Mouse (Mus musculus) erythroblast, embryonic 14.5 days (primary cell): ENCODE results near the gene Il18. TPM values are rescaled to one million over a fixed set of nuclear protein-coding genes. Genes with fewer than 3 reads are reported as not detected.
"Not testable (repeated sequence)": the region's sequence is repeated elsewhere in the genome, so short reads cannot be mapped to it uniquely, and the experiment has no call there.

ENCODE experiments used
- H3K27me3 ChIP-seq: 2 replicates; pipeline ENCODE4 v1.6.1; 2012; ENCODE audit warnings: inconsistent platforms; ENCODE audit not compliant: control insufficient read depth
- H3K36me3 ChIP-seq: 2 replicates; pipeline ENCODE4 v1.6.1; 2012; ENCODE audit warnings: mild to moderate bottlenecking, inconsistent platforms; ENCODE audit not compliant: control insufficient read depth
- H3K4me1 ChIP-seq: 2 replicates; pipeline ENCODE4 v1.6.1; 2012; ENCODE audit warnings: inconsistent platforms; ENCODE audit not compliant: control insufficient read depth
- H3K4me3 ChIP-seq: replicated peaks from 2 replicates; pipeline ENCODE3; 2012; ENCODE audit warnings: moderate library complexity, mild to moderate bottlenecking, inconsistent platforms
- H3K9me3 ChIP-seq: 2 replicates; pipeline ENCODE4 v1.6.1; 2012; ENCODE audit warnings: low read length, inconsistent platforms, mixed read lengths; ENCODE audit not compliant: control insufficient read depth
- GATA1 ChIP-seq: IDR thresholded peaks from 2 replicates; pipeline ENCODE4 v1.6.1; 2012; ENCODE audit warnings: low read length, inconsistent platforms, mixed read lengths
- TAL1 ChIP-seq: IDR thresholded peaks from 3 replicates; pipeline ENCODE4 v1.6.1; 2012; ENCODE audit warnings: low read length, inconsistent platforms, mixed read lengths
- polyA plus RNA-seq: library from polyadenylated mRNA; stranded (reverse); fragments of >175 nt; gene quantifications from 2 replicates; pipeline ENCODE4 v1.2.3, GENCODE M21; 2012

Gene Il18
- polyA plus RNA-seq, 1 experiment, result not detected

DNA sequence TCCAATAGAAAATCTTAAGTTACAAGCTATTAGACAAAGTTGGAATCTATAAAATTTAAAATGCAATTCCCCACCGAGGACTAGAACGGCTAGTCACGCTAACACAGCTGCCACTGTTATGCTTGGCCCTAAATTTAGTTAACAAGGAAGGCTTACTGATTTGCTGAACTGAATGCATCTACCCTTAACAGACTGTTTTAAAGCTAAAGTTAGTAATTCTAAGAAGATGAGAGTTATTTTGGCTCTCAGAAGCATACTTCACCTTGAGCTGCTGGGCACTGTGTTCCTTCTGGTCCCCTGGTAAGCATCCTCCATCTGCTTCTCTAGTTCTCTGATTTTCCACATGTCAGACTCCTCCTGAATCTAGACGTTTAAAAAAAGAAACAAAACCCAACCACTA lies 57.5 kb downstream of the Il18 start:
- TF ChIP-seq TAL1 (no peak), GATA1 (no peak)
- Histone ChIP-seq H3K36me3 (peaks cover 82% of the 10 kb centered on the region), H3K4me3 (no peak overlapping the region), H3K9me3 (no peaks in the 10 kb centered on the region), H3K27me3 (no peaks in the 10 kb centered on the region), H3K4me1 (peaks cover 23% of the 10 kb centered on the region)

DNA sequence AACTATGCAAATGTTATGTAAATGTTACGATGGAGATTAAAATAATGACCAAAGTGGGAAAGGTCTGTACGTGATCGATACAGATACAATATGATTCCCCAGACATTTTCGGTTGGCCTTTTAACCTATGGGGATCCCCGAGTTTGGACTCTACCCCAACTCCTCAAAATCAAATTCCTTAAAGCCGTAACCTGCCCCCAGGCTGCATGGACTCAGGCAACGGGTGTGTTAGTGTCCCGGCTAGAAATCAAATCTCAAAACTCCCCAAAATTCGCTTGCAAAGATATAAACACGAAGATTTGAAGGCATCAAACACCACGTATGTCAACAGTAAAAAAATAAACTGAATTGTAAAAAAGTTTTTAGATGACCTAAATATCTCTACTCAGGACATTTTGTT lies 61.5 kb downstream of the Il18 start:
- no peaks in the 10 kb centered on the region for H3K9me3 ChIP-seq
- no peaks in the 10 kb centered on the region for H3K27me3 ChIP-seq
- peaks cover 28% of the 10 kb centered on the region for H3K4me1 ChIP-seq
- H3K36me3 ChIP-seq, result peaks cover 41% of the 10 kb centered on the region
- TF ChIP-seq GATA1, result no peak
- no peak for TF ChIP-seq TAL1
- H3K4me3 ChIP-seq, result peak overlapping the region; percentile 88

DNA sequence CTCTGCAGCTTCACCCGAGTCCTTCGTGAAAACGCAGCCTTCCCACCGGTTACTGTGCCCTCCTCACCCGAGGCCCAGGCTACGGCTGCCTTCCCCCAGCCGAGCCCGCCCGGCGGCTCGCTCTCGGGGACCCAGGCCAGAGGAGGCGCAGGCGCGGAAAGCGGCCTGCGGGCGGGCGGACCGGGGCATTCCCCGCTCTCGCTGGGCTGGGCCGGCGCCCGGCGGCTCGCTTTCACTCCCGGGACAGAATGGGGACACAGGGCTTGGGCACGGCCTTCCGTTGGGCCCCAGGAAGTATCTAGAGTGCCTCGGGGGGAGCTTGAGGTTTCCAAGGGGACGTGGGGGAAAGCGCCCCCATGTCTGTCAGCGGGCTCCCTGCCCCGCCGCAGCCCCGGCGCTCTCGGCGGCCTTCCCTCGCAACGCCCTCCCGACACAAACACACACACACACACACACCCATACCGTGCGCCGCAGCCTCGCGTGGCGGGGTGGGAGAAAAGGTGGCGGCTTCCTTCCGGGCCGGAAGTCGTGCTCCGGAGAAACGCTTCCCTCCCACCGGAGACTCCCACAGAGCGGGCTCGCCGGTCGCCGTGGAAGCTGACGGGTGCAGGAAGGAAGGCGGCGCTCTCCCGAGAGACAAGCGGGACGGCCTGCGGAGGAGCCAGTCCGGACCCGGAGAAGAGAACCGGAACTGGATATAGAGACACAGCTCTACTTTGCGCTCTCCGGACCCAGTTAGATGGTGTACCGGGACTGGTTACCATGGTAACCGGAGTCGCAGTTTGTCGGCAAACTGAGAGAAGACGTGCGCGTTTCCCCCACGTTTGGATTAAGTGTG lies 62.4 kb downstream of the Il18 start, which contains the start of the genes Pih1d2 and Nkapd1:
TSS of gene Pih1d2 (plus strand) at position 556 of the 838 bp plus-strand sequence.
TSS of gene Nkapd1 (minus strand) at position 699 of the 838 bp plus-strand sequence.
- no peak for TF ChIP-seq GATA1
- TF ChIP-seq TAL1, result no peak
- H3K36me3 ChIP-seq, result peaks cover 34% of the 10 kb centered on the region
- peak within 1 kb of the TSS; percentile 88 for H3K4me3 ChIP-seq
- peaks cover 28% of the 10 kb centered on the region for H3K4me1 ChIP-seq
- H3K27me3 ChIP-seq, result no peaks in the 10 kb centered on the region
- H3K9me3 ChIP-seq, result no peaks in the 10 kb centered on the region

DNA sequence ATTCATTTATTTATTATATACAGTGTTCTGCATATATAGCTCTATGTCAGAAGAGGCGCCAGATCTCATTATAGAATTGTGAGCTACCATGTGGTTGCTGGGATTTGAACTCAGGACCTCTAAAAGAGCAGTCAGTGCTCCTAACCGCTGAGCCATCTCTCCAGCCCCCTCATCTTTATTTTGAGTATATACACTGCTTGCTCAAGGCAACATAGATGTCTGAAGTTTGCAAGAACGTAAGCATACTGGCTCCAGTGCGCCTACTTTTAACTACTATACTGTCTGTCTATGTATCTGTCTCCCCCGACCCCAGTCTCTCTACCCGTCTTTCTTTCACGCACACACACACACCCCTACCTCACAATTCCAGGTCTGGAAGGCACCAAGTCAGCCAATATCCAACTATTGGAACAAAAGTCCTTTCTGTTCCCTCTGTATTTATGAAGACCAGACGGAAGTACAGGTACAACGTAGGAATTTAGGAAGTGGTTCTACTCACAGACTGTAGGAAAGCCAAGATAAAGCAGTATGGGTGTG lies 63.2 kb downstream of the Il18 start:
- TF ChIP-seq TAL1, result no peak
- TF ChIP-seq GATA1, result no peak
- Histone ChIP-seq H3K9me3 (no peaks in the 10 kb centered on the region), H3K36me3 (peaks cover 25% of the 10 kb centered on the region), H3K4me3 (peak overlapping the region; percentile 88), H3K27me3 (no peaks in the 10 kb centered on the region), H3K4me1 (peaks cover 28% of the 10 kb centered on the region)

DNA sequence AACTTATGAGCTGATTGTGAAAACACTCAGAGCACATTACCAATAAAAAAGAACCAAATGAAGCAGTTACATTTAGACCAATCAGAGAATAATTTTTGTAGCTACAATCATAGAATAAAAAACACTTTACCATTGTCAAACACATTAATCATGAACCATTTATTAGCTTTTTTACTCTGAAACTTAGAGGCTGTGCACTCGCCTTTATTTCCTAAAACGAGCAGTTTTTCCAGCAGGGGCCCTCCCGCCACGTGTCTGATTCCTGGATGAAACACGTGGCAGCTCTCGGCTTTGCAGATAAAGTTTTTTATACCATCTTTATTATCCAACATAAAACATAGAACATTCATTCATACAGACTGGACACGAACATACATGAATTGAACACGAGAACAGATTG lies 76.3 kb downstream of the Il18 start:
- not testable (repeated sequence) for H3K9me3 ChIP-seq, H3K27me3 ChIP-seq, H3K4me3 ChIP-seq, H3K4me1 ChIP-seq
- H3K36me3 ChIP-seq, result peaks cover 26% of the 10 kb centered on the region

Other genes starting within 250 kb of the Il18 start
- gene Rpl10-ps3, start 209.9 kb upstream of the Il18 start, polyA plus RNA-seq, result 4.6 and 5.5 TPM in 2 replicates
- not detected in 2 replicates for gene Plet1, start 60.3 kb upstream of the Il18 start, polyA plus RNA-seq
- 0.35 and 0.37 TPM in 2 replicates for gene Pts, start 26.1 kb upstream of the Il18 start, polyA plus RNA-seq
- not detected in 2 replicates for gene Bco2, start 354 bp downstream of the Il18 start, polyA plus RNA-seq
- gene Tex12, start 6.5 kb downstream of the Il18 start, polyA plus RNA-seq, result not detected in 2 replicates
- 1.3 and 2.3 TPM in 2 replicates for gene Sdhd, start 49.0 kb downstream of the Il18 start, polyA plus RNA-seq
- 3.3 and 4.0 TPM in 2 replicates for gene Timm8b, start 49.1 kb downstream of the Il18 start, polyA plus RNA-seq
- 0.18 TPM in 1 of 2 replicates, not detected in the other for gene Pih1d2, start 62.5 kb downstream of the Il18 start, polyA plus RNA-seq
- gene Nkapd1, start 62.6 kb downstream of the Il18 start, polyA plus RNA-seq, result 0.12 and 0.25 TPM in 2 replicates
- 1.2 and 1.3 TPM in 2 replicates for gene Dlat, start 105.0 kb downstream of the Il18 start, polyA plus RNA-seq
- not detected in 2 replicates for gene Dixdc1, start 184.7 kb downstream of the Il18 start, polyA plus RNA-seq
- not detected in 2 replicates for gene 2310030G06Rik, start 191.7 kb downstream of the Il18 start, polyA plus RNA-seq
- gene Cryab, start 196.5 kb downstream of the Il18 start, polyA plus RNA-seq, result not detected in 2 replicates
- gene Hspb2, start 197.5 kb downstream of the Il18 start, polyA plus RNA-seq, result not detected in 2 replicates
- 0.13 and 0.22 TPM in 2 replicates for gene Fdxacb1, start 213.4 kb downstream of the Il18 start, polyA plus RNA-seq
- gene Alg9, start 220.2 kb downstream of the Il18 start, polyA plus RNA-seq, result 0.22 and 0.31 TPM in 2 replicates
- 0.38 and 0.41 TPM in 2 replicates for gene 1110032A03Rik, start 220.7 kb downstream of the Il18 start, polyA plus RNA-seq